Mouse (Mus musculus) heart, postnatal 0 days (tissue): ENCODE measurements around the gene Gfod1.

ENCODE experiments used
- CTCF ChIP-seq: IDR thresholded peaks from 2 replicates; pipeline ENCODE4 v1.5.1; 2016; ENCODE audit warnings: antibody characterized with exemption, control low read depth, low read depth
- EP300 ChIP-seq: IDR thresholded peaks from 2 replicates; pipeline ENCODE4 v1.6.1; 2016; ENCODE audit warnings: antibody characterized with exemption, low read depth

- TF ChIP-seq EP300 (no peak), CTCF (no peak)
Observed at GRCm38 (mm10) chr13:43230842-43231241, 73.1 kb downstream of the Gfod1 start.
